Mouse (Mus musculus) kidney, adult 11 months (tissue): ENCODE data around the gene Sypl.
A peak's percentile ranks its signal among the peaks of the same experiment; 100 is the strongest.

Experiments used
- DNase-seq: peaks from one replicate; pipeline ENCODE4 v3.0.0; 2022

Sypl gene

GRCm38 (mm10) chr12:32953596-32954215 is at the start of gene Sypl:
Gene Sypl, plus strand, starts transcription at chr12:32953891.
- DNase-seq: peak; percentile 99

- no peak for DNase-seq
These were observed 44.0 kb upstream of the Sypl start for GRCm38 (mm10) chr12:32909686-32910085.

- peak; percentile 46 for DNase-seq
These were observed 43.6 kb upstream of the Sypl start for GRCm38 (mm10) chr12:32910092-32910491.

GRCm38 (mm10) chr12:32910560-32911194 is 43.0 kb upstream of the Sypl start:
- no peak for DNase-seq

- DNase-seq: no peak
These were observed 42.1 kb upstream of the Sypl start for GRCm38 (mm10) chr12:32911569-32911968.

GRCm38 (mm10) chr12:32912772-32913171 is 40.9 kb upstream of the Sypl start:
- no peak for DNase-seq

GRCm38 (mm10) chr12:32918683-32919082 is 35.0 kb upstream of the Sypl start:
- no peak for DNase-seq

GRCm38 (mm10) chr12:32919091-32919490 is 34.6 kb upstream of the Sypl start:
- peak; percentile 61 for DNase-seq

- DNase-seq: no peak
These were observed 34.2 kb upstream of the Sypl start for GRCm38 (mm10) chr12:32919527-32919926.

GRCm38 (mm10) chr12:32920185-32920788 is 33.4 kb upstream of the Sypl start:
- DNase-seq: peak; percentile 77

GRCm38 (mm10) chr12:32921071-32921470 is 32.6 kb upstream of the Sypl start:
- no peak for DNase-seq

GRCm38 (mm10) chr12:32921532-32922131 is 32.1 kb upstream of the Sypl start:
- no peak for DNase-seq

GRCm38 (mm10) chr12:32924245-32924644 is 29.4 kb upstream of the Sypl start:
- peak; percentile 55 for DNase-seq

- DNase-seq: peak; percentile 68
These were observed 27.1 kb upstream of the Sypl start for GRCm38 (mm10) chr12:32926331-32927172.

GRCm38 (mm10) chr12:32927231-32927835 is 26.4 kb upstream of the Sypl start:
- no peak for DNase-seq

GRCm38 (mm10) chr12:32928180-32928579 is 25.5 kb upstream of the Sypl start:
- DNase-seq: no peak

GRCm38 (mm10) chr12:32929831-32930513 is 23.7 kb upstream of the Sypl start:
- DNase-seq: peak; percentile 62

GRCm38 (mm10) chr12:32930566-32930965 is 23.1 kb upstream of the Sypl start:
- DNase-seq: no peak

GRCm38 (mm10) chr12:32936246-32936946 is 17.3 kb upstream of the Sypl start:
- peak; percentile 67 for DNase-seq

GRCm38 (mm10) chr12:32941141-32941540 is 12.6 kb upstream of the Sypl start:
- DNase-seq: peak; percentile 32

GRCm38 (mm10) chr12:32943347-32943746 is 10.3 kb upstream of the Sypl start:
- peak; percentile 77 for DNase-seq
